Mouse (Mus musculus): ENCODE measurements around the gene Ube2i. TPM values are rescaled to one million over a fixed set of nuclear protein-coding genes. Genes with fewer than 3 reads are reported as not detected.

Gene Ube2i
- 10 to 100 TPM; 55.0 to 60.6 TPM for total RNA-seq (2021)
- long read RNA-seq, experiment 1, transcript Ube2i-213 (7 exons, 824 nt), result major isoform, 36 of 49 reads
- long read RNA-seq, experiment 1, partial matches to known transcripts, result 2 of 49 reads
- long read RNA-seq, experiment 1, other reads (novel, unspliced or antisense), result 7 of 49 reads
- long read RNA-seq, experiment 2, transcript Ube2i-213 (7 exons, 824 nt), result major isoform, 83 of 91 reads
- long read RNA-seq, experiment 2, partial matches to known transcripts, result 5 of 91 reads
- long read RNA-seq, experiment 2, other reads (novel, unspliced or antisense), result 2 of 91 reads

GRCm38 (mm10) chr17:25274571-25275346 lies at the start of gene Ube2i:
Gene Ube2i (minus strand): TSS chr17:25274622.
- intact Hi-C loops (cut with DNase I), result loop anchor here (5.0 kb wide), 1 partner anchor 87 kb away; the partner anchor contains the start of gene Unkl
- DNase-seq, result no peak

DNA sequence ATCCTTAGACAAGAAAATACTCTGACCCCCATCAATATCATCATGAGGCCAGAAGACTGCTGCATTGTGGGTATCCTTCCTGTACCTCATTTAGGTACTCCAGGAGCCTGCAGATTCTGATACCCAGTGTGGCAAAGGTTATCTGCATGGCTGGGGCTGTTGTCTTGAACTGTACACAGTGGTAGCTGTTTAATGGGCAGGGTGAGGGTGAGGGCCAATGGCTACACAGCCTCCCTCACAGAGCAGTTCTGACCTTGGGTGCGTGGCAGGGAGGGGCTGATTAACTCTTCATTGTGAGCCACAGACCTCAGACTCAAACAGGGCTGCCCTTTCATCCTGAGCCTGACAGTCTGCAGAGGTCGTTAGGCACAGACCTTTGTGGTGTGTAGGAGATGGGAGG lies 48.5 kb upstream of the Ube2i start:
- no peak for DNase-seq
- intact Hi-C loops (cut with DNase I), result no loop called here

GRCm38 (mm10) chr17:25320819-25321218 lies 46.4 kb upstream of the Ube2i start:
- intact Hi-C loops (cut with DNase I), result no loop called here
- no peak for DNase-seq

DNA sequence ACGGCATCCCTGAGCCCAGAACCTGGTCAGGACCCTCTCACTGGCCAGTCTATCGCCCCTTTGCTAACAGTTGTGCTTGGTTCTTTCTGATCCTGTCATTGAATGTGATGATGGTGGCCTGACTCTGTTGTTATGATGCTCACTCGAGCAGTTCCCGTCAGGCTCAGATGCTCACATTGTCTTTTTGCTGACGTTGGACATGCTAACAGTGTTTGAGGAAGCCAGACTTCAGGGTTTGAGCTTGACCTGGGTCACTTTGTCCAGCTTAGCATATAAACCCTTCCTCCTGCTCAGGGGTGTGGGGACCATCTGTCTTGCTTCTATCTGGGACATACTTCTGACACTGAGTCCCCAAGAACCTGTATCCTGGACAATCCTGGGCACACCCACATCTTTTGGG lies 43.9 kb upstream of the Ube2i start, which contains the start of gene Prss29:
Gene Prss29, plus strand, starts transcription at position 301 of the 400 bp plus-strand sequence.
- intact Hi-C loops (cut with DNase I), result no loop called here

DNA sequence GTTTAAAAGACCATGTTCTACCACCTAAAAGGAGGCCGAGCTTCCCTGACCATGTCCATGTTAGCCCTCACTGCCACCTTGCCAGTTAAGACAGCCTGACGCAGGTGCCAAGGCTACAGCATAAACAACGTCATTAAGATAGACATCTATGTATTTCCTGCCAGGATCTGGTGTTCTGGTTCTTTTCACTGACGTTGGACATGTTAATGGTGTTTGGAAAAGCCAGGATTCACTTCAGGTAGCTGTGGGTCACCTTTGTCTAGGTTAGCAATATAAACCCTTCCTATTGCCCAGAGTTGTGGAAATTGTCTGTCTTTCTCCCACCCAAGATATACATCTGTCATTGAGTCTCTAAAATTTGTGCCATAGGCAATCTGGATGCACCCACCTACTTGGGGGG lies 33.9 kb upstream of the Ube2i start, which contains the start of gene Prss28:
Gene Prss28, plus strand, starts transcription at position 301 of the 400 bp plus-strand sequence.
- DNase-seq, result no peak
- intact Hi-C loops (cut with DNase I), result no loop called here

More for the DNA sequence above, 43.9 kb upstream of the Ube2i start, which contains the start of gene Prss29:
- DNase-seq, result no peak

- intact Hi-C loops (cut with DNase I), result no loop called here
- DNase-seq, result no peak
Measured at GRCm38 (mm10) chr17:25298094-25298493, 23.7 kb upstream of the Ube2i start, which contains the start of gene Prss34. Gene Prss34 (plus strand): TSS chr17:25298394.

DNA sequence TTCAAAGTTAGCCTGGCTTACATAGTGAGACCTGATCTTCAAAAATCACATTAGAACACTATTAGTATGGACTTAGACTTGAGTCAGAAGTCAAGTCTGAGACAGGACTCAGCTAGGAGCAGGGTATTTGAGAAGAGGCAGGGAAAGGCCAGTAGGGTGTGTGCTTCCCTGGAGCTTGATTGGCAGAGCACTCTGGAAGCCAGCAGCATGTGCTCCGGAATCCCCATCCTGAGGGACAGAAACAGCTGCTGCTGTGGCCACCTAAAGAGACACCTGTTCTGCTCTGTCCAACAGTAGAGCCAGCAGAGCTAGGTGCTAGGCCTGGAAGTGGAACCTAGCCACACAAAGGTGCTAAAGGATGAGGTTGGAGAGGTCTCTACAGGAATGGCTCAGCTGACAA lies 19.7 kb upstream of the Ube2i start:
- intact Hi-C loops (cut with DNase I), result loop anchor here (5.0 kb wide), 1 partner anchor 78 kb away; no protein-coding TSS in a partner anchor
- no peak for DNase-seq

- DNase-seq, result no peak
- intact Hi-C loops (cut with DNase I), result loop anchor here (5.0 kb wide), 1 partner anchor 79 kb away; no protein-coding TSS in a partner anchor
Measured at GRCm38 (mm10) chr17:25293495-25293894, 19.1 kb upstream of the Ube2i start.

DNA sequence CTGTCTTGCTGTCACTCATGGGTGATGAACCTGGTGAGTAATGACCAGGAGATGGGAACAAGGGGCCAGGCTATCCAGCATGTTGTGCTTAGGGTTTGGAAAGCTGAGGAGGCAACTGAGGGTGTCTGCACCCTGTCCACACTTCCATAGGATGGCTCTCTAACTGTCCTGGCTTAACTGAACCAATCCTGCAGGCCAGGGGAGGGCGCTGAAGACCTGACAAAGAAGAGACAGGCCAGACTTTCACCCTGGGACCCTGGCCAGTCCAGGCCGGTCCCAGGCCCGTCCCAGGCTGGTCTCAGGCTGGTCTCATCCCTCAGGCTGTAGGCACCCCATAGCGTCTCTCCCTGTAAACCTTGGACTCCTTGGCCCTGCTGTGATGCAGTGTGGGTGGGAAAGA lies 16.0 kb upstream of the Ube2i start:
- no peak for DNase-seq
- intact Hi-C loops (cut with DNase I), result loop anchor here (5.0 kb wide), 1 partner anchor 82 kb away; no protein-coding TSS in a partner anchor

- intact Hi-C loops (cut with DNase I), result no loop called here
- DNase-seq, result no peak
Measured at GRCm38 (mm10) chr17:25288842-25289241, 14.4 kb upstream of the Ube2i start.

DNA sequence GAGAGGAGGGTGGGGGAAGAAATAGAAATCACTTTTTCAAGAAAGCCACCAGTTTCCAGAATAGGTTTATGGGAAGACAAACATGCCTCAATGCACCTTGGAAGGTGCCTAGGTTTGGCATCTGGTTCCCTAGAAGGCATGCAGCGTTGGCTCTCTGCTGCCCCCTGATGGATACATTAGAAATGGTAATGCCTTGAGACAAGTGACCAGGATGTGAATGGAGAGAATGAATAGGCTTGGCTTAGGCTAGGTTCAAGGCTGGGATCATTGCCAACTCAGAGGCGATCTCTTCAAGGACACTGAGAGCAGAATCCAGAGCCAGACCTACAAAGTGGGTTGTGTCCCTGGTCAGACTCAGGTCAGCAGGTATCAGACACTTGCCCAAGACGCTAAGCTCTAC lies 10.6 kb upstream of the Ube2i start:
- intact Hi-C loops (cut with DNase I), result no loop called here

GRCm38 (mm10) chr17:25282133-25282532 lies 7.7 kb upstream of the Ube2i start:
- intact Hi-C loops (cut with DNase I), result no loop called here
- no peak for DNase-seq

More for the DNA sequence above, 10.6 kb upstream of the Ube2i start:
- peak in 1 of 2 experiments; percentile 39 for DNase-seq

GRCm38 (mm10) chr17:25275833-25276232 lies 1.4 kb upstream of the Ube2i start:
- DNase-seq, result no peak
- intact Hi-C loops (cut with DNase I), result no loop called here

GRCm38 (mm10) chr17:25273706-25274501 lies 518 bp downstream of the Ube2i start:
- intact Hi-C loops (cut with DNase I), result loop anchor here (5.0 kb wide), 1 partner anchor 87 kb away; the partner anchor contains the start of gene Unkl

DNA sequence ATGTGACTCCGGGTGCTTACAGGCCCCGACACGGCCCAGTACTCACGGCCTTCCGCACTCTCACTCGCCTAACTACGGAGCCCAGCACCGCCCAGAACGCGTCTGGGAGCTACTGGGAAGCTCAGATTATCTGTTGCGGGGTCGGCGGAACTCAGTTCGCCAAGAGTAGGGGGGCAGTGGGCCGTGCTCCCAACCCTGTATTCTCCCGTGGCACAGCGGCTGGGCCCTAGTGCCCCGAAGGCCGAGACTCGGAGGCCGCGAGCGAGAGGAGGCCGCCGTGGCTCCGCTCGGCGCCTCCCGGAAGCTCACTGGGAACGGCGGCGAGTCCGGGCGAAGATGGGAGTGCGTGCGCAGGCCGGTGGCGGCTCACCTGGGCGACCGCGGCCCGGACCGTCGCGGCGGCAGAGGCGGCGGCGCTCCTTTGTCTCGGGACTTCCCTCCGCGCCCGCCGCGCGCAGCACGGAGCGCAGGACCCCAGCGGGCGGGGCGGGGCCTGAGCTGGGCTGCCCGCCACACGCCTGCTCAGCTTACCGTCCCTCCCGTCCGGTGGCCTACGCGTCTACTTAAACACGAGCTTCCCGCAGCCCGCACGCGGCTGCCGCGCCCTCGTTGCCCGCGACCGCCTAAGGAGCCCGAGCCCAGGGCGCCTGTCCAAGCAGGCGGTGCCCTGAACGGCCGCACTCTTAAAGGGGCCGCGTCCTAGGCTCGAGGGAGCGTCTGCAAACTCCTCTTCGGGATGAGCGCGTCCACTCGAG lies 1.3 kb downstream of the Ube2i start:
- intact Hi-C loops (cut with DNase I), result loop anchor here (5.0 kb wide), 1 partner anchor 86 kb away; the partner anchor contains the start of gene Unkl
- DNase-seq, result peak in 1 of 2 experiments; percentile 81

More at GRCm38 (mm10) chr17:25273706-25274501, 518 bp downstream of the Ube2i start:
- peak; percentile 89 to 99 for DNase-seq

- intact Hi-C loops (cut with DNase I), result loop anchor here (5.0 kb wide), 1 partner anchor 85 kb away; the partner anchor contains the start of gene Unkl
- no peak for DNase-seq
Measured at GRCm38 (mm10) chr17:25272326-25272725, 2.1 kb downstream of the Ube2i start.

- no peak for DNase-seq
- intact Hi-C loops (cut with DNase I), result loop anchor here (5.0 kb wide), 1 partner anchor 84 kb away; the partner anchor contains the start of gene Unkl
Measured at GRCm38 (mm10) chr17:25270795-25271335, 3.6 kb downstream of the Ube2i start.

GRCm38 (mm10) chr17:25264453-25264852 lies 10.0 kb downstream of the Ube2i start:
- no peak for DNase-seq
- intact Hi-C loops (cut with DNase I), result no loop called here

GRCm38 (mm10) chr17:25257804-25258261 lies 16.6 kb downstream of the Ube2i start:
- intact Hi-C loops (cut with DNase I), result no loop called here
- no peak for DNase-seq

Measured in gastrocnemius, postnatal 36 days (tissue).